Mouse (Mus musculus) liver, adult 2 months (tissue): ENCODE measurements at regions not wholly inside any gene's neighbourhood (a gene's known extent, or its start where the extent isn't known, plus 50 kb on each side); places are given as distances from the start of the nearest gene placed in this dataset.
A peak's percentile ranks its signal among the peaks of the same experiment; 100 is the strongest.

Source experiments
- DNase-seq: peaks from one replicate; pipeline ENCODE4 v3.0.0-alpha.2; 2011; ENCODE audit warnings: low read depth, low spot score; ENCODE audit errors: extremely low read depth
- H3K27ac ChIP-seq: fragments of 200-500 bp; replicated peaks from 2 replicates; pipeline ENCODE4 v1.5.1; 2012; ENCODE audit warnings: low read depth, mild to moderate bottlenecking, control low read depth, inconsistent platforms, low read length; ENCODE audit not compliant: insufficient read depth
- H3K27me3 ChIP-seq: fragments of 200-500 bp; 2 replicates; pipeline ENCODE4 v1.6.1; 2012; ENCODE audit warnings: mild to moderate bottlenecking, moderate library complexity, low read length, inconsistent platforms; ENCODE audit not compliant: control insufficient read depth, insufficient read depth
- H3K36me3 ChIP-seq: fragments of 200-500 bp; 2 replicates; pipeline ENCODE4 v1.6.1; 2012; ENCODE audit warnings: low read length, inconsistent platforms; ENCODE audit not compliant: control insufficient read depth, insufficient read depth
- H3K4me1 ChIP-seq: fragments of 200-500 bp; 2 replicates; pipeline ENCODE4 v1.6.1; 2011; ENCODE audit warnings: low read length; ENCODE audit not compliant: control insufficient read depth, insufficient read depth
- H3K4me3 ChIP-seq: fragments of 200-500 bp; 2 replicates; pipeline ENCODE4 v1.5.1; 2011; ENCODE audit warnings: low read depth, mild to moderate bottlenecking, control low read depth, low read length, moderate library complexity; ENCODE audit not compliant: insufficient read depth
- H3K79me2 ChIP-seq: fragments of 200-500 bp; 2 replicates; pipeline ENCODE4 v1.6.1; 2012; ENCODE audit warnings: inconsistent platforms, mild to moderate bottlenecking, low read length, moderate library complexity; ENCODE audit not compliant: control insufficient read depth, insufficient read depth
- H3K9ac ChIP-seq: fragments of 200-500 bp; 2 replicates; pipeline ENCODE4 v1.6.1; 2012; ENCODE audit warnings: low read depth, mild to moderate bottlenecking, control low read depth, inconsistent platforms, low read length
- CTCF ChIP-seq: fragments of 200-500 bp; IDR thresholded peaks from 2 replicates; pipeline ENCODE4 v1.5.1; 2011; ENCODE audit warnings: low read depth, low read length, control low read depth
- POLR2A ChIP-seq: fragments of 200-500 bp; IDR thresholded peaks from 2 replicates; pipeline ENCODE4 v1.6.1; 2011; ENCODE audit warnings: low read length, control low read depth; ENCODE audit not compliant: insufficient read depth; ENCODE audit errors: extremely low read depth
- WGBS: fragments of 180-500 bp; shearing (Covaris S2); methylation state at CpG from one replicate; pipeline ENCODE4 v1.1.7; 2018; 5-methylcytosine and 5-hydroxymethylcytosine counted together

- no peaks in the 10 kb centered on the region for H3K4me1 ChIP-seq
- TF ChIP-seq POLR2A (no peak), CTCF (no peak)
- no peaks in the 10 kb centered on the region for H3K36me3 ChIP-seq
- no peak overlapping the region for H3K9ac ChIP-seq
- H3K79me2 ChIP-seq, result no peaks in the 10 kb centered on the region
- H3K4me3 ChIP-seq, result no peak overlapping the region
- 69% methylated on average over 27 of the region's 27 CpGs for WGBS
- H3K27me3 ChIP-seq, result peaks cover 17% of the 10 kb centered on the region; the same call in 1 of the 2 replicates
- no peak overlapping the region for H3K27ac ChIP-seq
- DNase-seq, result peak; percentile 2
Measured at GRCm38 (mm10) chr12:20230141-20230892, 276.0 kb downstream of the Gm21863 start.

GRCm38 (mm10) chr12:20230893-20231235, 276.6 kb downstream of the Gm21863 start:
- DNase-seq, result peak; percentile 8
- Histone ChIP-seq H3K4me3 (no peak overlapping the region), H3K79me2 (no peaks in the 10 kb centered on the region), H3K27ac (no peak overlapping the region), H3K36me3 (no peaks in the 10 kb centered on the region), H3K4me1 (no peaks in the 10 kb centered on the region), H3K27me3 (peaks cover 17% of the 10 kb centered on the region; the same call in 1 of the 2 replicates), H3K9ac (no peak overlapping the region)
- WGBS, result 69% methylated on average over 8 of the region's 8 CpGs
- TF ChIP-seq POLR2A (no peak), CTCF (no peak)

- Histone ChIP-seq H3K4me1 (no peaks in the 10 kb centered on the region), H3K79me2 (no peaks in the 10 kb centered on the region), H3K4me3 (no peak overlapping the region), H3K36me3 (no peaks in the 10 kb centered on the region), H3K27ac (no peak overlapping the region), H3K27me3 (peaks cover 17% of the 10 kb centered on the region; the same call in 1 of the 2 replicates), H3K9ac (no peak overlapping the region)
- no peak for DNase-seq
- WGBS, result 69% methylated on average over 12 of the region's 12 CpGs
- TF ChIP-seq CTCF (no peak), POLR2A (no peak)
Measured at GRCm38 (mm10) chr12:20231528-20231927, 277.2 kb downstream of the Gm21863 start.

DNA sequence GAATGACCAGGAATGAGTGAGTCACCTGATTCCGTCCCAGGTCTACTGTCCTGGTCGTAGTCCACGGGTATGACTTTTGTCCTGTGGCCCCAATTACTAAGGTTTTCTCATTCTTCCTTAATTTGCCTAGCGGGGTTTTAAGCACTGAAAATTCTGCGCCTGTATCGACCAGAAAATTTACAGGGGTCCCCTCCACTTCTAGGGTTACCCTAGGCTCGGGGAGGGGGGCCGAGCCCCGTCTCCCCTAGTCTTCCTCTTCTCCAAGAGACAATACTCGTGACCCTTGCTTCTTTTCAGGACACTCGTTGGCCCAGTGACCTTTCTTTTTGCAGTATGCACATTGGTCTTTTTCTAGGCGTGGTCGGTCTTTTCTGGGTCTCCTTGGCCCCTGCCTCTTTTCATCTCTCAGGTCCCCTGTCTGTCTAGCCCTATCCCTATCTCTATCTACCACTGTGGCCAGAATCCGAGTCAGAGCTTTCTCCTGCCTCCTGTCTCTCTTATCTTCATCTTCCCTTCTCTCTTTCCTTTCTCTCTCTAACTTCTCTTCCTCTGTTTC, 277.8 kb downstream of the Gm21863 start:
- no peaks in the 10 kb centered on the region for H3K79me2 ChIP-seq
- no peaks in the 10 kb centered on the region for H3K36me3 ChIP-seq
- DNase-seq, result peak; percentile 0
- peaks cover 17% of the 10 kb centered on the region; the same call in 1 of the 2 replicates for H3K27me3 ChIP-seq
- no peaks in the 10 kb centered on the region for H3K4me1 ChIP-seq
- 72% methylated on average over 14 of the region's 14 CpGs for WGBS
- H3K27ac ChIP-seq, result no peak overlapping the region
- no peak overlapping the region for H3K4me3 ChIP-seq
- TF ChIP-seq CTCF (no peak), POLR2A (no peak)
- H3K9ac ChIP-seq, result no peak overlapping the region

DNA sequence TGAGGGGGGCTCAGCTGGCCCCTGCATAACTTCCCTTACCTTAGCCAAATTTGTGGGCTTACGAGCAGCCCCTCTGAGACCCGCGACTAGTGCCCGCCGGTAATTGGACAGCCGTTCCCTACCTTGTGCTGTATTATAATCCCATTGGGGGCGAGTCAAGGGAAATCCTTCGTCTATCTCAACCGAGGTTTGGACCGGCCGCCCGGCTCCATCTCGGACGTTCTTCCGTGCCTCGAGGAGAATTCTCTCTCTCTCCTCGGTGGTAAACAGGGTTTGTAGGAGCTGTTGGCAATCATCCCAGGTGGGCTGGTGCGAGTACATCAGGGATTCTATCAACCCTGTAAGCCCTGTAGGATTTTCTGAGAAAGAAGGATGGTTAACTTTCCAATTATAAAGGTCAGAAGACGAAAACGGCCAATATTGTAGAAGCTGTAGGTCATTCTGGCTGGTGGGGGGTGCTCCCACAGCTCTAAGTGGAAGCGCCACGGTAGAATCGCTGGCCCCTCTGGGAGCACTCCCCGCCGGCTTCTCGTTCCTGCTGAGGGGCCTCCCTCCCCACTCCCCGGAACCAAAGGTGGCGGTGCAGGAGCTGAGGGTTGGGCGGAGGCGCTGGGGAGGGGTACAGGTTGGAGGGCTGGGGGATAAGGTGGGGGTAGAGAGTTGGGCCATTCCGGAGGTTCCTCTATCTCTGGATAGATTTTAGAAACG, 278.6 kb downstream of the Gm21863 start:
- Histone ChIP-seq H3K4me1 (no peaks in the 10 kb centered on the region), H3K27ac (no peak overlapping the region), H3K4me3 (no peak overlapping the region), H3K79me2 (no peaks in the 10 kb centered on the region), H3K36me3 (no peaks in the 10 kb centered on the region), H3K27me3 (peaks cover 17% of the 10 kb centered on the region; the same call in 1 of the 2 replicates), H3K9ac (no peak overlapping the region)
- DNase-seq, result peak; percentile 2
- WGBS, result 66% methylated on average over 32 of the region's 32 CpGs
- TF ChIP-seq POLR2A, result no peak
